Mouse (Mus musculus): ENCODE data around the gene Prorsd1. TPM values are rescaled to one million over a fixed set of nuclear protein-coding genes. Genes with fewer than 3 reads are reported as not detected.

Prorsd1 gene
- total RNA-seq, 2 experiments from 2014 or later, result 15.9 to 20.9 TPM

DNA sequence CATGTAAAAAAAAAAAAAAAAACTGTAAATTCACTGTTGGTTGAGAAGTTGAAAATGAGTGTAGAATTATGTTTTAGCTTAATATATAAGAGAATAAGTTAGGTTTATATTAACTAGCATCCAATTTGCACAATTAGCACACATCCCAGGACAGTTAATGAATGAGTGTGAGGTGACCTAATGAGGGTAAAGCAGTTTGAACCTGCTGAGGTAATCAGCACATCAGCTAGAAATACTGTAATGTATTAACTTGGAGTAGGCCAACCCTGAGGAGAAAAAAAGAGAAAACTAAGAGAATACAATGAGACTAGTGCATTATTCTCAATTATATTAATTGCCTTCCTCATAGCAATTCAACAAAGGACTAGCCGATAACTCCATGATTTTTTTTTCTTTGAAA is 5.4 kb downstream of the Prorsd1 start:
- intact Hi-C loops (cut with DNase I; ENCODE audit: low total_unique reads), result no loop called here
- DNase-seq, result no peak

DNA sequence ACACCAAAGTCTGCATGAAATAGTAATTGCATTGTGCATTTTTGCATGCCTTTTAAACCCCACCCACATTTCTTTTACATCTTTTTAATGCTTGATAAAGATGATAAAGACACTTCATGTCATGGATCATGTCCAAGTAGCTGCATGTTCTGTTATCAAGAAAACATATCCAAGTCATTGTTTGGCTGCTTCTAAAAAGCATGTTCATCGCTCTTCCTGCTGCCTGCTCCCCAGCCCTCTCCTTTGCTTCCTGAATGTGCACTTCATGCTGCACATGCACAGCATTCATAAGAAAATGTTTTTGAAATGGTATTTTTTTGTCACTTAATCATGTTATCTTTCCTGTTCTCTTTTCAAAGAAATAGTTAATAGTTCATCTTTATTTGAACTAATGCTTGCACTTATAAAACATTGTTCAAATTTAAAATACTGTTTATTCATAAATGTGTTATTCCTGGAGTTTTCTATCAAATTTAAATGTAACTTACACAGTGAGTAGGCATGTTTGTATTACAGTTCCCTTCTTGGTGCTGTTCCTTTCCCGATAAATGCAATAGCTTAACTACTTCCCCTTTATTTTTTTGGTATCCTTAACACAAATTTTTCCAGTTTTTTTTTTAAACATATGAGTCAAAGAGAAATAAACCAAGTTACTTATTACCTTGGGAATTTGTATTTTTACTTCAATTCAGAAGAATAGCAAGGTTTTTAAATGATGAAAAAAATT is 9.8 kb downstream of the Prorsd1 start:
- intact Hi-C loops (cut with DNase I; ENCODE audit: low total_unique reads), result no loop called here
- no peak for DNase-seq

DNA sequence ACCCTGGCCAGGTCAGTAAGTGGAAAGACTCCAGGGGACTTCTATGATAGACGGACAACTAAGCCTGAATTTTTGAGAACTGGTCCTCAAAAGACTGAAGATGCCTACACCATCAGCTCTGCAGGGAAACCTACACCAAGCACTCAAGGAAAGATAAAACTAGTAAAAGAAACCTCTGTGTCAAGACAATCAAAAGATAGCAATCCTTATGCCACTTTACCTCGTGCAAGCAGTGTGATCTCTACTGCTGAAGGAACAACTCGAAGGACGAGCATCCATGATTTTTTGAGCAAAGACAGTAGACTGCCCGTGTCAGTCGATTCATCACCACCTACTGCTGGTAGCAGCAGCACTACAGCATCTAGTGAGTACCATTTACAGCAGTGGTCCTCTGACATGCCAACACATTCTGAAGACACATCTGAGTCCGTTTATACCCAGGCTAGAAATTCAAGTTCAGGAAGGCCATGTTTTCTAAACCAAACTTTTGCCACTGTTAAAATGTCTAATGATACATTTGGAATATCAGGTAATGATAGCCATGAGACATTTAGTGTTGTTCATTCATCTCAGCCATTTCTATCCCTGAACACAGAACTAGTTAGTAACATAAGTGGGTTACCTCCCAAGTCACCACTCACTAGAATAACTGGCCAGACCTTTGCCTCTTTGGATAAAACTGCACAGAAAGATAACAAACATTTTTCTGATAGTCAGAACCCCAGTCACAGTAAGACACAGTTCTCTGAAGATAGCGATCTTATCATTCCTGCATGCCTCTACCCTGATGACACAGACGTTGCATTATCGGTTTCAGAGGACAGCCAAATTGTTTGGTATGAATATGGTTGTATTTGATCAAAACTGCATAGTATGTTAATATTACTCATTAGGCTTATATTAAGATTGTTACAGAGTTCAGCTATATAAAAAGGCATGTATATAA is 10.6 kb downstream of the Prorsd1 start:
- DNase-seq, result no peak
- intact Hi-C loops (cut with DNase I; ENCODE audit: low total_unique reads), result no loop called here

DNA sequence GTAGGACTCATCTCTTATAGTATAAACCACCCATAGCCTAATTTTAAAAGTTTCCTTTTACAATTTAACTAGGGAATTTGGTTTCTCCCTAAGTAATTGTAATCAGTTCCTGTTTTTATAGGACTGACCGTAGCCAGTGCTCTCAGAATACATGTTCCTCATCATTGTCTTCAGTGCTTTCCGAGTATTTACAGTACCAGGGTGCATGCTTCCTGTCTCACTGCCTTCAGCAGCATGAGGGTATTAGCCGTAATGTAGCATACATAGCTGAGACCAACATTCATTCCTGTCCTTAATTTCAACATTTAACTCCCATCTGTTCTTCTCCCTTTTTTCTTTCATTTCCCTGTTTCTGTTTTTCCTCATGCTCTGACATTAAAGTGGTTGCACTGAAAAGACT is 17.9 kb downstream of the Prorsd1 start:
- no peak for DNase-seq
- intact Hi-C loops (cut with DNase I; ENCODE audit: low total_unique reads), result no loop called here

DNA sequence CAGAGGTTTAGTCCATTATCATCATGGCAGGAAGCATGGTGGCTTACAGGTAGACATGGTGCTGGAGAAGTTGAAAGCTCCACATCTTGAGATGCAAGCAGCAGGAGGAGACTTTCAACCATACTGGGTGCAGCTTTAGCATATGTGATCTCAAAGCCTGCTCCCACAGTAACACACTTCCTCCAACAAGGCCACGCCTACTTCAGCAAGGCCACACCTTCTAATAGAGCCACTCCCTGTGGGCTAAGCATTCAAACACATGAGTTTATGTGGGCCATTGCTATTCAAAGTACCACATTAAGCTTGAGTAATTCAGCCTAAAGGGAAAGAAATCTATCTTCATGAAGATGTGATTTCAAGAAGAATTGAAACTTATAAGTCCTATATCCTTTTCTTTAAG is 21.7 kb downstream of the Prorsd1 start:
- DNase-seq, result no peak
- intact Hi-C loops (cut with DNase I; ENCODE audit: low total_unique reads), result no loop called here

DNA sequence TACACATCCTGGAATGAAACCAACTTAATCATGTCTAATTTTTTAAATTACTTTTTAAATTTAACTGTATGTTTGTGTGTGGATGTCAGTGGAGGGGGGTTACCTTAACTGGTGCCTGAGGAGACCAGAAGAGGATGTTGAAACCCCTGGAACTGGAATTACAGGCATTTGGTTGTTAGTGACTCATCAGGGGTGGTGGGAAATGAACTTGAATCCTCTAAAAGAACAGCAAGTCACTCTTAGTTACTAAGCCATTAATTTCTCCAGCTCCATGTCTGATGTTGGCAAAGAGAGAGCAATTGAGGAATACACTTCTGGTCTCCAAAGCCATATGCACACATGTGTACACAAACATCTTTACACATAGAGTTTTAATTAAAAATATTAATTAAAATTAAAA is 40.2 kb downstream of the Prorsd1 start:
- intact Hi-C loops (cut with DNase I; ENCODE audit: low total_unique reads), result no loop called here
- DNase-seq, result no peak

Other genes with a start within 250 kb of the Prorsd1 start
- gene Ccdc88a, start 141.4 kb downstream of the Prorsd1 start, total RNA-seq (2021), result 1 to 10 TPM; 7.3 to 9.5 TPM
- gene Mtif2, start 11.4 kb upstream of the Prorsd1 start, total RNA-seq (2021), result 10 to 100 TPM; 22.1 to 29.4 TPM
- not detected for gene Clhc1, start 32.9 kb upstream of the Prorsd1 start, total RNA-seq (2021)
- 100 to 1,000 TPM; 559 to 594 TPM for gene Rps27a, start 33.1 kb upstream of the Prorsd1 start, total RNA-seq (2021)
- gene Rtn4, start 177.9 kb upstream of the Prorsd1 start, total RNA-seq (2021), result 100 to 1,000 TPM; 923 to 949 TPM

All from gastrocnemius, postnatal 14 days (tissue).